Mouse (Mus musculus) megakaryocyte, embryonic 14.5 days (primary cell): ENCODE results near the gene Kcnq2.

Experiments
- FLI1 ChIP-seq: IDR thresholded peaks from 2 replicates; pipeline ENCODE4 v1.6.1; 2012; ENCODE audit warnings: low read length, inconsistent platforms, mixed read lengths
- GATA1 ChIP-seq: IDR thresholded peaks from 3 replicates; pipeline ENCODE4 v1.6.1; 2012; ENCODE audit warnings: mixed read lengths, low read length, inconsistent platforms, borderline replicate concordance

- TF ChIP-seq GATA1 (no peak), FLI1 (no peak)
These were observed 42.9 kb upstream of the Kcnq2 start for GRCm38 (mm10) chr2:181178015-181178414.
